Mouse (Mus musculus): Measurements from ENCODE around the gene Tor1b.

DNA sequence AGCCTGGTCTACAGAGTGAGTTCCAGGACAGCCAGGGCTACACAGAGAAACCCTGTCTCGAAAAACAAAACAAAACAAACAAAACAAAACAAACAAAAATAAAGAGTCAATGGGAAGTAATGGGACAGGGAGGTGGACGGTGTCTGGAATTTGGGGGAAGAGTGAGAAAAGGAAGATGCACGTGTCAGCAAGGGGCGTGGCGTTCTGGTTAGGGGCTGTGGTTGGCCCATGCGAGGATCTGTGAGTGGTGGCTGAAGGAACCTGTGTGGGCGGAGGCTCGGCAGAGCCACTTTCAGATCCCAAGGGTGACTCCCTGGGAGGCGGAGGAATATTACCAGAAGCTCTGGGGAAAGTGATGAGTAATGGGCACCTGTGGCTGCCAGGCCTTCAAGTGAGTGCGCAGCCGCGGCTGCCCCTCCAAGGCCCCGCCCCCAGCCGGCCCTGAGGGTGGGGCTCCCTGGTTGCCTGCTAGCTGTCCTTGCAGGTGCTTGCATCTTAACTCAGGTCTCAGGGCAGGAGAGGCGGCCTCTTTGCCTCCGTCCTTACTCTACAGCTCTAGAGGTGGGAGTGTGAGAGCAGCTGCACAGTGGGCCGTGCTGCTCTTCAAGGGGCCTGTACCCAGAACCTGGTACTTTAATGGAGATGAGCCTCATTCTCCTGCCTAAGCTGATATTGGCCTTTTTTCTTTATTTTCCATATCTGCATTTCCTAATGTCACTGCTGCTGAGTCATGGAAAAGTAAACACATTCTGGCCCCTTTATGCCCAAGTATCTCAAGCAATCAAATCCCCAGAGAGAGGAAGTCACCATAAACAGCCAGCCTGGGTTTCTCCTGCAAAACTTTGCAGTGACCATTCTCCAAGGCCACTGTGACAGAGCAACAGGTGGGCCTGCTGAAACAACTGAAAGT lies 32.6 kb downstream of the Tor1b start:
- TF ChIP-seq CTCF (IDR thresholded peaks at IDR 0.05) = no peak
- no peak for TF ChIP-seq POLR2A (IDR thresholded peaks at IDR 0.05; ENCODE audit: insufficient read depth, low read depth, low read length)

Data from heart, adult 2 months (tissue).